Mouse (Mus musculus) adrenal gland, adult 8-10 months (tissue): ENCODE results near the gene Slc15a3. TPM values are rescaled to one million over a fixed set of nuclear protein-coding genes. Genes with fewer than 3 reads are reported as not detected.

Source experiments
- total RNA-seq, 4 experiments: library from RNA; stranded (reverse); gene quantifications; 2 replicates each; pipeline ENCODE4 v1.2.4; 2022

Gene Slc15a3
- total RNA-seq, 4 experiments from 2014 or later: 3.7 to 8.4 (median 5.1) TPM

Other genes with a start within 250 kb of the Slc15a3 start
- gene Ddb1, start 234.4 kb upstream of the Slc15a3 start, total RNA-seq: 100 to 1,000 TPM; 281 to 297 (median 289) TPM
- gene Tkfc, start 234.1 kb upstream of the Slc15a3 start, total RNA-seq: 10 to 100 TPM; 20.6 to 22.2 (median 21.3) TPM
- 1 to 10 TPM in 1 of 4 experiments, under 1 TPM in 2, not detected in 1; 0.06 to 1.7 (median 0.59) TPM for gene Vwce, start 205.5 kb upstream of the Slc15a3 start, total RNA-seq
- not detected for gene Pga5, start 161.7 kb upstream of the Slc15a3 start, total RNA-seq
- 10 to 100 TPM; 24.3 to 40.8 (median 25.3) TPM for gene Vps37c, start 151.0 kb upstream of the Slc15a3 start, total RNA-seq
- gene Cd5, start 100.7 kb upstream of the Slc15a3 start, total RNA-seq: under 1 TPM in 2 of 4 experiments, not detected in 2; 0.12 to 0.27 TPM
- gene Cd6, start 9.7 kb upstream of the Slc15a3 start, total RNA-seq: under 1 TPM in 2 of 4 experiments, not detected in 2; 0.18 to 0.30 TPM
- gene Tmem132a, start 30.2 kb downstream of the Slc15a3 start, total RNA-seq: 10 to 100 TPM; 39.0 to 47.6 (median 39.9) TPM
- 100 to 1,000 TPM; 132 to 209 (median 153) TPM for gene Tmem109, start 42.3 kb downstream of the Slc15a3 start, total RNA-seq
- gene Prpf19, start 55.5 kb downstream of the Slc15a3 start, total RNA-seq: 100 to 1,000 TPM; 202 to 232 (median 221) TPM
- not detected for gene Zp1, start 80.9 kb downstream of the Slc15a3 start, total RNA-seq
- under 1 TPM in 3 of 4 experiments, not detected in 1; 0.09 to 0.27 (median 0.24) TPM for gene Ptgdr2, start 97.4 kb downstream of the Slc15a3 start, total RNA-seq
- gene Ccdc86, start 109.5 kb downstream of the Slc15a3 start, total RNA-seq: 10 to 100 TPM; 13.6 to 20.2 (median 17.0) TPM
- 10 to 100 TPM in 2 of 4 experiments, 1 to 10 TPM in 1, not detected in 1; 1.1 to 60.0 (median 24.4) TPM for gene Ms4a10, start 134.9 kb downstream of the Slc15a3 start, total RNA-seq
- not detected for gene Ms4a15, start 153.5 kb downstream of the Slc15a3 start, total RNA-seq
- gene Ms4a18, start 178.3 kb downstream of the Slc15a3 start, total RNA-seq: not detected
- 1 to 10 TPM; 4.5 to 6.1 (median 5.1) TPM for gene Ms4a8a, start 241.4 kb downstream of the Slc15a3 start, total RNA-seq